Mouse (Mus musculus) spleen, adult 2 months (tissue): Measurements from ENCODE around the gene Calm4. TPM values are rescaled to one million over a fixed set of nuclear protein-coding genes. Genes with fewer than 3 reads are reported as not detected.
"Not testable (repeated sequence)": the region's sequence is repeated elsewhere in the genome, so short reads cannot be mapped to it uniquely, and the experiment has no call there.

ENCODE experiments used
- DNase-seq, 2 experiments: peaks; one replicate each; pipeline versions ENCODE4 v3.0.0 to v3.0.0-alpha.2; 2012 to 2021; ENCODE audit warnings: low spot score in 2 of 2, low read depth in 1 of 2
- H3K27ac ChIP-seq: fragments of 200-500 bp; 2 replicates; pipeline ENCODE4 v1.5.1; 2012; ENCODE audit warnings: low read length, inconsistent platforms; ENCODE audit not compliant: insufficient read depth
- H3K27me3 ChIP-seq: fragments of 200-500 bp; 2 replicates; pipeline ENCODE4 v1.6.1; 2012; ENCODE audit warnings: mild to moderate bottlenecking, moderate library complexity, low read length, inconsistent platforms; ENCODE audit not compliant: control insufficient read depth, insufficient read depth
- H3K36me3 ChIP-seq: fragments of 200-500 bp; 2 replicates; pipeline ENCODE4 v1.6.1; 2012; ENCODE audit warnings: mild to moderate bottlenecking, low read length, inconsistent platforms; ENCODE audit not compliant: control insufficient read depth, insufficient read depth
- H3K4me1 ChIP-seq: fragments of 200-500 bp; 2 replicates; pipeline ENCODE4 v1.6.1; 2011; ENCODE audit warnings: inconsistent platforms; ENCODE audit not compliant: control insufficient read depth, insufficient read depth, insufficient read length
- H3K4me3 ChIP-seq: fragments of 200-500 bp; 2 replicates; pipeline ENCODE4 v1.5.1; 2011; ENCODE audit warnings: mild to moderate bottlenecking, inconsistent platforms; ENCODE audit not compliant: insufficient read depth, insufficient read length; ENCODE audit errors: extremely low read depth
- CTCF ChIP-seq: fragments of 200-500 bp; IDR thresholded peaks from 2 replicates; pipeline ENCODE4 v1.5.1; 2011; ENCODE audit warnings: mild to moderate bottlenecking, inconsistent platforms; ENCODE audit not compliant: insufficient read depth, insufficient read length, insufficient replicate concordance; ENCODE audit errors: extremely low read depth
- POLR2A ChIP-seq: fragments of 200-500 bp; IDR thresholded peaks from 2 replicates; pipeline ENCODE4 v1.6.1; 2011; ENCODE audit warnings: low read depth, low read length, inconsistent platforms
- WGBS: fragments of 180-500 bp; shearing (Covaris S2); methylation state at CpG from one replicate; pipeline ENCODE4 v1.1.7; 2018; 5-methylcytosine and 5-hydroxymethylcytosine counted together
- polyA plus RNA-seq: library from polyadenylated mRNA; depleted of rRNA; stranded (reverse); fragments of >200 nt; gene quantifications from 2 replicates; pipeline ENCODE4 v1.2.3, GENCODE M21; 2012

Gene Calm4
- polyA plus RNA-seq, 1 experiment = not detected

DNA sequence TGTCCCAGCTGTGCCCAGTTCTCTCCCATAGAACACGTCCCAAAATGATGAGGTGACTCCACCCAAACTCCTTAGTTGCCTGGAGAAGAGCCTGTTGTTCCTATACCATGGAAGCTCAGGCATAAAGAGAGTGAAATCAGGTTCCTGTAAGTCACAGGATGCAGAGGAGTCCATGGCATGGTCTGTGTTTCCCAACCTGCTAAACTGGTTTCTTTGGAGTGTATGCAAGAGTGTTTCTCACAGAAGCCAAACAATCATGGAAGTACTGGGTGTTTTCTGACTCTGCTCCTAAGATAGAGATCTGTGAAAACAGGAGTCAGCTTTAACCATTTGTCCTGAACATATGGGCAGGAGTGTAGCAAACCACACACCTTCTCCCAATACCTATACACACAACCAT is 5.6 kb upstream of the Calm4 start:
- DNase-seq = no peak
- no peaks in the 10 kb centered on the region for H3K4me1 ChIP-seq
- H3K4me3 ChIP-seq = no peak overlapping the region
- TF ChIP-seq CTCF = no peak
- TF ChIP-seq POLR2A = no peak
- no peaks in the 10 kb centered on the region for H3K27me3 ChIP-seq
- no peak overlapping the region for H3K27ac ChIP-seq
- 47% methylated on average over 1 of the region's 1 CpGs for WGBS
- H3K36me3 ChIP-seq = no peaks in the 10 kb centered on the region

DNA sequence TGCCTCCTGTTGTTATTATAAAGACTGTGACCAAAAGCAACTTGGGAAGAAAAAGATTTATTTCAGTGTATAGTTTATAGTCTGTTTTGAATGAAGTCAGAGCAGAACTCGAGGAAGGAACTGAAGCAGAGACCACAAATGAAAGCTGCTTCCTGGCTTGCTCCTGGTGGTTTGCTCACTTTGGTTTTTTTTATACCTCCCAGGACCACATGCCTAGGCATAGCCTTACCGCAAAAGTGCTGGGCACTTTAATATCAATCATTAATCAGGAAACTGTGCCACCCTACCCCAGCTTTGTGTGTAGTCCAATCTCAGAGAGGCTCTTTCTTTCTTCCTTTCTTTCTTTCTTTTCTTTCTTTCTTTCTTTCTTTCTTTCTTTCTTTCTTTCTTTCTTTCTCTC is 5.1 kb upstream of the Calm4 start:
- TF ChIP-seq POLR2A = no peak
- no peak overlapping the region for H3K4me3 ChIP-seq

DNA sequence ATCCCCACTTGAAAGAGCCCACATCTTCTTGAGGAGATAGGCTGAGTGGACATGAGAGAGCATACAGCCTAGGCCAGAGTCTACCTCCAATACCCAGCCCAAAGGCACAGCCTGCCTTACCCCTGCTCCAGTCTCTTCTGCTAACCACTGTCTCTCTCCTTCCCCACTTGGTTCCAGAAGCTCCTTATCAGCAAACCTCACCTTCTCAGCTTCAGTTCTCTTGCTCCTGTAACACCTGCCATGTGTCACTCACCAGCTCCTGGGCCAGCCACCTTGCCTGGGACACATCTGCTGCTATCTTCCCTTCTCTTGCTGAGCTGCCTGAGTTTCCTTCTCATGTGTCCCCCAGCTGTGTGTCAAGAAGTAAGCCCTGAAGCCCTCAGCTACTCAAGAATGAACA is 3.9 kb upstream of the Calm4 start:
- DNase-seq, H3K27me3 ChIP-seq, H3K36me3 ChIP-seq, H3K4me3 ChIP-seq, H3K4me1 ChIP-seq, H3K27ac ChIP-seq: not testable (repeated sequence)

More for the DNA sequence above, 5.1 kb upstream of the Calm4 start:
- Histone ChIP-seq H3K4me1 (no peaks in the 10 kb centered on the region), H3K27ac (no peak overlapping the region), H3K36me3 (no peaks in the 10 kb centered on the region), H3K27me3 (no peaks in the 10 kb centered on the region)
- WGBS = 9% methylated on average over 2 of the region's 2 CpGs
- no peak for DNase-seq

DNA sequence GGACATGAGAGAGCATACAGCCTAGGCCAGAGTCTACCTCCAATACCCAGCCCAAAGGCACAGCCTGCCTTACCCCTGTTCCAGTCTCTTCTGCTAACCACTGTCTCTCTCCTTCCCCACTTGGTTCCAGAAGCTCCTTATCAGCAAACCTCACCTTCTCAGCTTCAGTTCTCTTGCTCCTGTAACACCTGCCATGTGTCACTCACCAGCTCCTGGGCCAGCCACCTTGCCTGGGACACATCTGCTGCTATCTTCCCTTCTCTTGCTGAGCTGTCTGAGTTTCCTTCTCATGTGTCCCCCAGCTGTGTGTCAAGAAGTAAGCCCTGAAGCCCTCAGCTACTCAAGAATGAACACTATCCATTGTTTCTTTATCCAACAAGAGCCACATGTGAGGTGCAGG is 3.1 kb downstream of the Calm4 start:
- not testable (repeated sequence) for H3K36me3 ChIP-seq, H3K27me3 ChIP-seq, H3K4me3 ChIP-seq, H3K27ac ChIP-seq, DNase-seq, H3K4me1 ChIP-seq

- H3K4me1 ChIP-seq = no peaks in the 10 kb centered on the region
- no peaks in the 10 kb centered on the region for H3K36me3 ChIP-seq
- no peak overlapping the region for H3K4me3 ChIP-seq
- no peaks in the 10 kb centered on the region for H3K27me3 ChIP-seq
- DNase-seq = no peak
- H3K27ac ChIP-seq = no peak overlapping the region
- TF ChIP-seq POLR2A (no peak), CTCF (no peak)
- 86% methylated on average over 1 of the region's 1 CpGs for WGBS
These were observed 12.8 kb downstream of the Calm4 start for GRCm38 (mm10) chr13:3850330-3850729.

DNA sequence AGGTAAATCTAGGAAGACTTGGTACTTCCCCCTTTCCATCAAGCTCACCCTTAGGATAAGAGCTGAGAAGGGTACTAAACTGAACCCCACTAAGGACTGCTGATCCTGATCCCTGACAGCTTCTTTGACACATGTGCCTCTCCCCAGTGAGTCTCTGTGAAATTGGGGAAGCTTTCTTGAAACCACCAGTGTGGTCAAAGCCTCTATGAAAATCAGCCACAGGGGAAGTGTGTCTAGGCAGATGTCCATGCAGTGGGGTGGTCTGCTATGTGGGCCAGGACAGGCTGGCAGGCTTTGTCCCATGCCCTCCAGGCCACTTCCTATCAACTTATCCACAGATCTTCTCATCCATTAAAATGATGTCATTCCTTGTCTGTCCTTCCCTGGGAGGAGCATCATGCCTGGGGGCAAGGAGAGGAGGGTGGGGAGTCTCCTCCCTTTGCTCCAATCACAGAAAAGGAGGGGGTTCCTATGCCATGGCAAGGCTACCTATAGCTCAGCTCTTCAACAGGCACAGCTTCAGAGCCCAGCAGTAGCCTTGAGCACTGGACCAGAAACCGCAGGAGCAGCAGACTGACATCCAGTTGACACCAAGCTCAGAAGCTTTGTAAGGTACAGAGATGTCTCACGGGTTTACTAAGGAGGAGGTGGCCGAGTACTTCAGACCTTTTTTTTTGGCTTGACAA is 16.2 kb downstream of the Calm4 start, which contains the start of gene Calm5:
Gene Calm5 (plus strand): TSS at position 526 of the 686 bp plus-strand sequence.
- H3K36me3 ChIP-seq, H3K4me3 ChIP-seq, H3K27me3 ChIP-seq, H3K27ac ChIP-seq, DNase-seq, H3K4me1 ChIP-seq: not testable (repeated sequence)
- 37% methylated on average over 3 of the region's 3 CpGs for WGBS

GRCm38 (mm10) chr13:3854856-3855255 is 17.3 kb downstream of the Calm4 start:
- Histone ChIP-seq H3K27ac (no peak overlapping the region), H3K4me3 (no peak overlapping the region), H3K27me3 (no peaks in the 10 kb centered on the region), H3K4me1 (no peaks in the 10 kb centered on the region), H3K36me3 (no peaks in the 10 kb centered on the region)
- DNase-seq = no peak
- WGBS = 59% methylated on average over 2 of the region's 2 CpGs
- TF ChIP-seq CTCF = no peak
- no peak for TF ChIP-seq POLR2A

DNA sequence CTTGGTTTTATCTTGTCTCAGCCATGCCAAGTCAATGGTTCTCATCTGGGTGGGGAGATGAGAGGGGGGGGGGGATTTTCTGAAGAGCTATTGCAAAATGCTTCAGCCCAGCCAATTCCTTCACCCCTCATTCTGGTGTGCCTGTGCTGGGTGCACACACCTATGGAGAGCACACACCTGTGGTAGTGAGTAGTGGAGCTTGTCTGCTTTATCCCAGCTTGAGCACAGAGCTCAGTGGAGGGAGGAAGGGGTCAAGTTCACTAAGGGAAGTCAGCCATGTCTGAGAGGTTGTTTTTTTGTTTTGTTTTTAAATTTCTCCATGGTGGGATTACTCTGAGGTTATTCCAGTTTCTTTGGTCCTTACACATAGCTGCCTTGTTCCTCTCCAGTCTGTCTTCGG is 18.7 kb downstream of the Calm4 start:
- 73% methylated on average over 1 of the region's 1 CpGs for WGBS
- TF ChIP-seq POLR2A (no peak), CTCF (no peak)

More for the DNA sequence above, 18.7 kb downstream of the Calm4 start:
- Histone ChIP-seq H3K4me1 (no peaks in the 10 kb centered on the region), H3K4me3 (no peak overlapping the region), H3K36me3 (no peaks in the 10 kb centered on the region), H3K27ac (no peak overlapping the region), H3K27me3 (no peaks in the 10 kb centered on the region)
- no peak for DNase-seq
